Mouse (Mus musculus) hindlimb bud, embryonic 11.5 days (tissue): ENCODE measurements around the gene Coa3.
"Not testable (repeated sequence)": the region's sequence is repeated elsewhere in the genome, so short reads cannot be mapped to it uniquely, and the experiment has no call there.

Experiments used
- DNase-seq: peaks from one replicate; pipeline ENCODE4 v3.0.0-alpha.2; 2012; ENCODE audit warnings: low read depth, low spot score; ENCODE audit errors: extremely low spot score

Coa3 gene

DNA sequence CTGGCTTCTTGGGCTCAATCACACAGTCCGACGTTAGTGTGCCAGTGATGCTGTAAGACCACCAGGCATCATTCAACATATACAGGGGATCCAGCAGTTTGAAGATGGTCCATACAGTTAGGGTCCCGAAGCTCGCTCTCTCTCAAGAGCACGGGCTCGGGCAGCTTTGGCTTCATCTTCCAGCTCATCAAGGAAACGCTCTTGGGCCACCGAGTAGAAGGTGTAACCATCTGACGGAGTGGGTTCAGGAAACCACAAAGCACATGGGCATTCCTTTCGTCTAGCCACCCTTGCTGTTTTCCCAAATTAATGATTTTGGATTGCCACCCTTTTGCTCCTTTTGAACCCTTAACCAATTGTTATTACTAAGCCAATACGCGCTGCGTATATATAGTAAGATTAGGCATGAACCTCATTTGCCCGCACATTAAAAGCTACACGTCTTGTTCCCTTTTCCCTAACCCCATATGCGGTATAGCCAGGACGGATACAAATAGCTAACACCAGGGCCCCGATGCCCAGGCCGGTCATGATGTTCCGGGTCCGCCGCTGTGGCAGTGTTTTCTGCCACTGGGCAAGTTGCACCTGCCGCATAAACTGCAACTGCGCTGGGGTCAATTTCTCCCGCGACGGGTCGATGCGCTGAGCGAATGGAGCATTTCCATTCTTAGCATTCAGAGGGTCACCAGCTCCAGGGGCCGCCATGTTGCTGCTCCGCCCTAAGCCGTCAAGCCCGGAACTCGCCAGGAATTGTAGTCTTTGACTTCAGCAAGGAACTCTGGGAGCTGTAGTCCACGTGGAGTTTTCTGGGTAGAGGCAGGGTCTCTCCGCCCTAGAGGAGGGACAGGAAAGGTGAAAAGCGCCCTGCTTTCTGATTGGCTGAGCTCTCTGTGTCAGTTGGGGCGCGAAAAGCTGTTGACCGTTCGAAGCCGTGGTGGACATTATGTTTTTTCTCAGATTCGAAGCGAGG, at the start of gene Coa3, which contains the start of gene Cntd1:
Gene Coa3, minus strand, starts transcription at position 892 of the 970 bp plus-strand sequence.
Gene Cntd1, plus strand, starts transcription at position 790 of the 970 bp plus-strand sequence.
- DNase-seq: peak; percentile 91

DNA sequence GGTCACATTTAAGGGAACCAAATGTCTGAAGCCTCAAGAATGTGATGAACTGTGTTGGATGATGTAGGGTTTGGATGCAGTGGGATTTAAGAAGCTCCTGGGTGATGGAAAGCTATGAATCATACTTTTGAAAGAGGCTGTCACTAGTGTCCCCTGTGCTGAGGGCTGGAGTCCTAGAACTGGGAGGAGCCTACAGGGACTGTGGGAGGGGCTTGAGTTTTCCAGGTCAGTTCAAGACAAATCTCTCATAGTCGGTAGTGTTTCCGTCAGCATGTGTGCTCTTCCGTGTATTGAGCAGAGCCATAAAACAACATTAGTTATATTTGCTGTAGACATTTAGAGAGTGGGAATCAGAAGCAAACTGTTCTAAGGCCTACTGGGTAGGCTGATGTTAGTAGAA, 48.4 kb upstream of the Coa3 start:
- no peak for DNase-seq

DNA sequence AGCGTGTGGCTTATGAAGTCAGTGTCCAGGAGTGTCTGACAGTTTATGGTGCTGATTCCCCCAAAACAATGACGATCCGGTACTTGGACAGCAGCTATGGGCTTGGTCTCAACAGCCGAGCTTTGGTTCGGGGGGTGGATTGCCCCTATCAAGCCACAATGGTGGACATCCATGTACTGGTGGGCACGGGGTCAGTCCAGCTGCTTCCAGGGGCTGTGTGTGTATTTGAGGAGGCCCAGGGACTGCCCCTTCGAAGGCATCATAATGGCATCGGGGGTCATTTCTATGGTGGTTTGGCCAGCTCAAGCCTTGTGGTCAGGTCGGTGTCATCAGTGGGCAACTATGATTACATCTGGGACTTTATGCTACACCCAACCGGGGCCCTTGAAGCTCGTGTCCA, 47.2 kb upstream of the Coa3 start:
- no peak for DNase-seq

DNA sequence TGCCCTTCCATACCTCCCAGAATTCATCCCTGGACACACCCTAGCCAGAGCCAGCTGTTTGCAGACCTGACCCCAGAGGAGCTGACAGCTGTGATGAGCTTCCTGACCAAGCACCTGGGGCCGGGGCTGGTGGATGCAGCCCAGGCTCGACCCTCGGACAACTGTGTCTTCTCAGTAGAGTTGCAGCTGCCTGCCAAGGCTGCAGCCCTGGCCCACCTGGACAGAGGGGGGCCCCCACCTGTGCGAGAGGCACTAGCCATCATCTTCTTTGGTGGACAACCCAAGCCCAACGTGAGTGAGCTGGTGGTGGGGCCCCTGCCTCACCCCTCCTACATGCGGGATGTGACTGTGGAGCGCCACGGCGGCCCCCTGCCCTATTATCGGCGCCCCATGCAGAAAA, 46.3 kb upstream of the Coa3 start:
- DNase-seq: not testable (repeated sequence)

DNA sequence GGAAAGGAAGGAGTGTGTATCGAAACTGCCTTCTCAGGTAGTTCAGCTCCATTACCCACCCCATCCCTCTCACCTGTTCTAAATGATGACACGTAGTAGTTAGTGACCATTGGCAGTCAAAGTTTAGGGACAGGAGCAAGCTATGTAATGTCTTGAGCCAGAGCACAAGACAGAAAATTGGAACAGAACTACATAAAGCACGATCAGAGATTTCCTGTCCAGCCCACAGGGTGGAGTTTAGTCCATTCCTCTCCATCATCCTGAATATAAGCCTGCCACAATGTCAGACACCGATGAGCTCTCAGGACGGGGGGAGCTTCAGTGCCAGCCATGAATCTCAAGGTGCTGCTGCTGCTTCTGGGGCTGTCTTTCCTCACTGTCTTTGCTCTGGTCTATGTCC, 45.8 kb upstream of the Coa3 start, which contains the start of gene Aoc2:
Gene Aoc2, plus strand, starts transcription at position 301 of the 400 bp plus-strand sequence.
- no peak for DNase-seq

DNA sequence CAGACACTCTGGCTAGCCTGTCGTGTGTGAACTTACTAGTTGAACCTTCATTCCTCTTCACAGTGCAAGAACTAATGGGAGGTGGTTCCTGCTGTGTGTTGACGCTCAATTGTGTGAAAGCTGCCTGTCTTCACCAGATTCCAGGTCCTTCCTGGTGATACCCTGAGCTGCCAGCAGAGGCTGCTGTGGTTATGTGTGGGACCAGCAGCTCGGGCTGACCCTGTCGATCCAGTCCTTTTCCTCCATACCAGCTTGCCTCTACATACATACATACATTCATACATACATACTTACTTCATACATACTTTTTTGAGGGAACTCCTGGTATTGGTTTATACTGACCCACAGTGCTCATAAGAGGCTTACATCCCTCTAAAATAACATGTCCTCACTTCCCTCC, 44.7 kb upstream of the Coa3 start:
- no peak for DNase-seq

DNA sequence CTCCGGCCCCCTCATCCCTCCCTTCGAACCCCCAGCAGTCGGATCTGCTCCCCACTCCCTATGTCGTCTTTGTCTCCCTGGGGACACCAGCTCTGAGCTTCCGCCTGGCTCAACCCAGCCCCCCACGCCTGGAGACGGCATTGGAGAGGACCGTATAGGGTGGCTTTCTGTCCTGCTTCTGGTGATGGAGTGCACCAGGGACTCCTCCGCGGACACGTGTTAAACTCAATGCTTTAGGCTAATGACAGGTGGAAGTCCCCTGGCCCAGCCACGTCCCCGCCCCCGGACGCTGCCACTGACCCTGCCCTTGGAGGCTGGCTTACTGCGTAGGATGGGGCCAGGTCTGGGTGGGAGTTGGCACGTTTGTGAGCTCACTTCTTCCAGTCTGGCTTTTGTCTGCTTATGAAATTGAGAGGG, 37.6 kb upstream of the Coa3 start:
- no peak for DNase-seq

DNA sequence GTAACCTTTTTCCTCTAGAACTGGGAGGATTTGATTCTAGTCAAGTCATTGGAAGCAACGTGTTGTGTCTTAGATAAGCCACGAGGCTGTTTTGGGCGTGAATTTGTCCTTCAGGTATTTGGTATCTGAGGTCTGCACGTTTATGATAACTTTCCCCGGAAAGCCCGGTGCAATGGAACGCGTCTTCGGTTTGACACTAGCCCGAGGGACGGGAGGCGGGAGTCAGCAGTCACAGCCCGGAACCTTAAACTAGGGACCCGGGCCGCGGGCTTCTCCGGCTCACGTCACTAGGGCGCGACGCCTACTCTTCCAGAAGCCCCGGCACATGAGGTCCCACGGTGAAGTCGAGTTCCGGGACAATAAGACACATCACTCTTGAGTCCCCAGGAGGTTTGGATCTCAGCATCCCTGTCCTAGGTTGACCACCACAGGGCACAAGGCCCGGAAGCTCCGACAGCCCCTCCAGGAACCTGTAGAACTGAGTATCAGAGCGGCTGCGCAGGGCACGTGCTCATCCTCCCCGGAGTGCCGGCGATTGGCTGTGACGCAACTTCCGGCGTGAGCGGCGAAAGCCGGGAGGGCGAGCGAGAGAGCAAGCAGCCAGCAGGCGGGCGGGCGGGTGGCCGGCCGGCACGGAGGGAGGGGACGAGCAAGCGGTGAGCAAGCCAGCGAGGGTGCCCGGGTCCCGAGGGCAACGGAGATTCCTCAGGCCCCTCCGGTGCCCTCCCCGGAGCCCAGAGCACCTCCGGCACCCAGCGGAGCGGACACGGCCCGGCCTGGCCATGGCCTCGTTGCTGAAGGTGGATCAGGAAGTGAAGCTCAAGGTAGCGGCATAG, 37.0 kb upstream of the Coa3 start, which contains the start of gene Psme3:
Gene Psme3, plus strand, starts transcription at position 549 of the 836 bp plus-strand sequence.
- DNase-seq: peak; percentile 82

DNA sequence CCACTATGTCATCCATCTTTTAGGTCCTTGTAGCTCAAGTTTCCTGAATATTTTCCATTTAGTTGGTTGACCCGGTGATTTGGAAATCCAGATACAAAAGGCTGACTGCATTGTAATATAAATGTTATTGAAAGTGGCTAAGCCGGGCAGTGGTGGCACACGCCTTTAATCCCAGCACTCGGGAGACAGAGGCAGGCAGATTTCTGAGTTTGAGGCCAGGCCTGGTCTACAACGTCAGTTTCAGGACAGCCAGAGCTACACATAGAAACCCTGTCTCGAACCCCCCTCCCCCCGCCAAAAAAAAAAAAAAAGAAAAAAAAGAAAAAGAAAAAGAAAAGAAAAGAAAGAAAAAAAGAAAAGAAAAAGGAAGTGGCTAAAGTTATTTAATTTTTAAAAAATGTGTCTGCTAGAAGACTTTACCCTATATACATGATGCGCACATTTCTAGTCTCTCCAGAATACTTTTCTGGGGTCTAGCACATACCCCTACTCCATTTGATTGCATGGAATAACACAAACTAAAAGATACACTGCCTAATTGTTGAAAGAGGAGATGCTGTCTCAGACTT, 36.3 kb upstream of the Coa3 start:
- DNase-seq: no peak

DNA sequence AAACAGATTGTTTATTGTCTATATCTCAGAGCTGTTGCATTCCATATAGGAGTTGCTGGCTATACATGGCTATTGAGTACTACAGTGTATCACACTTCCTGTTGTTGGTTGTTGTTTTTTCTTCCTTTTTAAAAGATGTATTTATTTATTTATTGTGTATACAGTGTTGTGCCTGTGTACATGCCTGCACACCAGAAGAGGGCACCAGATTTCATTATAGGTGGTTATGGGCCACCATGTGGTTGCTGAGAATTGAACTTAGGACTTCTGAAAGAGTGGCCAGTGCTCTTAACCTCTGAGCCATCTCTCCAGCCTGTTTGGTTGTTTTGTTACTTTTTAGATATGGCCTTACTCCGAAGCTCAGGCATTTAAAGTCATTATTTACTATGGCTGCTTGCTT, 35.7 kb upstream of the Coa3 start:
- no peak for DNase-seq

DNA sequence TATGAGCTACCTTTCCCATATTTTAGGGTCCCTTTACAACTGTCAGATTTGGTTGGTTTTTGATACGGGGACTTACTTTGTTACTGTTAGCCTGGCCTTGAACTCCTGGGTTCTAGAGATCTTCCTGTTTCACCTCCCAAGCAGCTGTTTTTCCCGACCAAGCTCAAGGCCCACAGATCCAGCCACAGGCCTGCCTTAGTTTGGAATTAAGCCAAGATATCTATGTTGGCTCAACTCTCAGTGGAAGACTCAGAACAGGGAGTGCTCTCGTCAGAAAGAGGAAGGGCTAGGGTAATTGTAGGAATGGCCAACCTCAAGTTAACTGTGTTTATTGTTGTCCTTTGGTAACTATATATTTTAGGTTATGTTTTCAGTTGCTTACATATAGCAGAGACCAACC, 33.2 kb upstream of the Coa3 start:
- no peak for DNase-seq

DNA sequence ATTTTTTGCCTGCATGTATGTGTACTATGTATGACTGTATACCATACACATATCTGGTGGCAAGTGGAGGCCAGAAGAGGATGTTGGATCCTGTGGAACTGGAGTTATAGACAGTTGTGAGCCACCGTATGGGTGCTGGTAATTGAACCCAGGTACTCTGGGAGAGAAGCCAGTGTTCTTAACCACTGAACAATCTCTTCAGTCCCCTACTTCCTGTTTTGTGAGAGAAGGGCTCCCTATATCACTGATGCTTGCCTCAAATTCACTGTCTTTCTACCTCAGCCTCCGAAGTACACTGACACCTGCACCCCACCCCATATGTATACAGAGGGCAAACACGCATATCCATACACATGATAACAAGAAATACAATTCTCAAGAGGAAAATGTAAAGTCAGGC, 32.2 kb upstream of the Coa3 start:
- no peak for DNase-seq

DNA sequence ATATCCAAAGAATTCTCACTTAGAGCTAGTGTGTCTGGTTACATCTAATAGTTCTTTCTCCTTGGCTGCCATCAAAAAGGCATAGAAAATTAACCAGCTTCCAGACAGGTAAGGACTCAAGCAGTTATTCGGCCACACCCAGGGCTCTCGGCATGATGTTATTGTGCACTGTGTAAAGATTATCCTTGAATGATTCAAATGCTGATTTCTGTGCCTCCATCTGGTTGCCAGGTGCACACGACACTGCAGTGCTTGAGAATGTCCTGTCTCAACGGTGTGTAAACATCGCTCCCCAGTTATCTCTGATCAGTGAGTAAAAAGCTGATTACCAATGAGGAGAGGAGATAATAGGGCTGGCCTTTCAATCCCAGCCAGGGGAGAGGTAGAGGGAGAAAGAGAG, 28.8 kb upstream of the Coa3 start:
- DNase-seq: no peak

DNA sequence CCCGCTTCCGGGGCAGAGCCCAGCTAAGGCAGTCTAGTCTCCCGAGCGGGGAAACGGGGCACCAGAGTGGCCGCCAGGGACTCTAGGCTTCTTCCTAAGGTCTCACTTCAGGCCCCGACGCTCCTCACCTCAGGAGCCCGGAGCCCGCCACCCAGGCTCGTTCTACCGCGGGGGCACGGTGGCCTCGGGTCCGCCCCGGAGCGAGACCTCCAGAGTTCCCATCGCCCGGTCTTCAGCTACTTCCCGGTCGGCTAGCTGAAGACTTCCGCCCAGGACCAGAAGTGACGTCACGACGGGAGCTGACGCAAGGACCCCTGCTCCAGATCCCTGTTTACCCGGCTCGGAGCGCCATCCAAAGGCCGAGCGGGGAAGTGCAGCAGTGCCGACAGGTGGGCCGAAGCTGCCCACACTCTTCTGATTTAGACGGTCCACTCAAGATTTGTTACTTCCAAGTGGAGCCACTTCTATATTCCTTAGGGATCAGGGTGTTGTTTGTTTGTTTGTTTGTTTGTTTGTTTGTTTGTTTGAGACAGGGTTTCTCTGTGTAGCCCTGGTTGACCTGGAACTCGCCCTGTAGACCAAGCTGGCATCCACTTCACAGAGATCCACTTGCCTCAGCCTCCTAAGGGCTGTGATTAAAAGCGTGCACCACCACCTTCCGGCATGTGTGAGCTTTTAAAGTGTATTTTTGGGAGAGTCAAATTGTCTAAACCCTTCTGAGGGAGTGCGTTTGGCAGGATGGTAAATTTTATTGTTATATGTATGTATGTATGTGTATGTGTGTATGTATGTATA, 23.3 kb upstream of the Coa3 start, which contains the start of gene Becn1:
Gene Becn1, minus strand, starts transcription at position 283 of the 795 bp plus-strand sequence.
- DNase-seq: peak; percentile 87

DNA sequence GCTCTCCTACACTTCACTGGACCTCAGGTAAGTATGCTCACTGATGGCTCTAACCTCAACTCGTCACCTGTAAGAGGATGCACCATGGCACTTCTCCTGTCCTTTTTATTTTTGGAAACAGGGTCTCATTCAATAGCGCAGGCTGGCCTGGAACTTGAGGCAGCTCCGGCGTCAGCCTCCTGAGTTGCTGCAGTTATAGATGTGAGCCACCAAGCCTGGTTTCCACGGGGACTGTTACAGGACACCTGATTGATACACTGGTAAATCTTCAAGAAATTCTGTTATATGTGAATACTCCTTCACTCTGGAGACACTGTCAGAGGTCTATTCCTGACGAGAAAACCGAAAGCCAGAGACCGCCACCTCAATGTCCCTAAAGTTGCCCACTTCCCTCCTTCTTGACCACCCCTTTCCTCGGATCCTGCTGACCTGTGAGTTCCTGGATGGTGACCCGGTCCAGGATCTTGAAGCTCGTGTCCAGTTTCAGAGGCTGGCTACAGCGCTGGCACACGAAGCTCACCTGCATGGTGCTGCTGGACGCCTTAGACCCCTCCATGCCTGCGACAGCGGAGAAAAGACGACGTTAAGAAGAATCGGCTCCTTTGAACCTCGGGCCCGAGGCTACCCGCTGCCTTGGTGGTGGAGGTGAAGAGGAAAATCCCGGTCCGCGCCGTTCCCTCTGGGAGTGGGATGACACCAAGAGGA, 22.5 kb upstream of the Coa3 start:
- DNase-seq: no peak

DNA sequence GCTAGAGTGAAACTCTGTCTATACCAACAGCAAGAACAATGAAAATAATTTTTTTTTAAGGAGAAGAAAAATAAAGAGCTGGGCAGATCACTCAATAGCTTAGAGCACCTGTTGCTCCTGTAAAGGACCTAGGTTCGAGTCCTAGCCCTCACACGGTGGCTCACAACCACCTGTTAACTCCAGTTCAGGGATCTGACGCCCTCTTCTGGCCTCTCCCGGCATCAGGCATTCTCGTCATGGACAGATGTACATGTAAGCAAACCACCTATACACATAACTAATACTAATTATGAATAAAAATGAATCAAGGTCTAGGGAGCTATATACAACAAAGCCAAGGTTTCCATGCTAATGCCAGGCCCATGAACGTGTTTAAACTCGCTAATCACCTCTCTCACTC, 22.0 kb upstream of the Coa3 start:
- DNase-seq: no peak

DNA sequence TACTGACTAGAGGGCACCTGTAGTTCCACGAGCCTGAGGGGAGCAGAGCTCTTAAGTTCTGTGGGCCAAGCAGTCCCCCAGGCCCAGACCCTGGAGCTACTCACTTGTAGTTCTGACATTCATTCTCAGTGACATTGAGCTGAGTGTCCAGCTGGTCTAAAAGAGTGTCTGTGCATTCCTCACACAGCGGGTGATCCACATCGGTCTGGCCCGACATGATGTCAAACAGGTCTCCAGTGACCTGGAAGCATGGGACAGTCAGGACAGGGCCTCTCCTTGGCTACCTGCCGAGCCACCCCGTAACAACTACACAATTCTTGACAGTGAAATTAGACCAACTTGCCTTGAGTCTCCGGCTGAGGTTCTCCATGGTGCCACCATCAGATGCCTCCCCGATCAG, 16.3 kb upstream of the Coa3 start:
- no peak for DNase-seq

DNA sequence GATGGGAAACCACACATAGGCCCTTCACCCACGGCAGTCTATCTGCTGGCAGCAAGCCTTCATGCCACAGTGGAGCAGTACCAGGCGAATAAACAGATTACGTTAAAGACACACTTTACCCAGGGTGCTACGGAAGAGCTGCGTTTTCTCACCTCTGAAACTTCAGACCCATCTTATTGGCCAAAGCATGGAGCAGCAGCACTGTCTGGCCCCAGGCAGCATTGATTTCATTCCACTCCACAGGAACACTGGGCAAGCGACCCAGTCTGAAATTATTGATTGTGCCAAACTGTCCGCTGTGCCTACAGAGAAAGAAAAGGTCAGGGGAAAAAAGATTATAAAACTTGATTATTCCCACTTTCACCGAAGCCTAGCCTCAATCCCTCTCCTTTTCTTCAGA, 12.3 kb upstream of the Coa3 start:
- DNase-seq: no peak

DNA sequence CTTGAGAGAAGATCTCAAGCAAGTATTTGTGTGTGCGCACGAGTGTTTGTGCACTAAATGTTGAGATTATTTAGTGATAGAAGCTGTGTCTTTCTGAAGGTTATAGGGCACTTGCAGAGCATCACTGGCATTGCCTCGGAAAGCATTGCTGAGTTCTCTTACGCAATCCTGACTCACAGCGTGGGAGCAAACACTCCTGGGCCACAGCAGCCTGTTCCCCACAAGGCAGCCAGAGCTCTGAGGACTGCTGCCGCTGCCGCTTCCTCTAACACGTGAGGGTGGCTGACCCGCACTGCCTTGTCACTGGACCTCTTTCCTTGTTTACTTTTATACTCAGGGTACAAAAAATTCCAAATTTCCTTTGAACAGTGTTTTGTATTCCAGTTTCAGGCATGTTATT, 8.4 kb upstream of the Coa3 start:
- DNase-seq: no peak

DNA sequence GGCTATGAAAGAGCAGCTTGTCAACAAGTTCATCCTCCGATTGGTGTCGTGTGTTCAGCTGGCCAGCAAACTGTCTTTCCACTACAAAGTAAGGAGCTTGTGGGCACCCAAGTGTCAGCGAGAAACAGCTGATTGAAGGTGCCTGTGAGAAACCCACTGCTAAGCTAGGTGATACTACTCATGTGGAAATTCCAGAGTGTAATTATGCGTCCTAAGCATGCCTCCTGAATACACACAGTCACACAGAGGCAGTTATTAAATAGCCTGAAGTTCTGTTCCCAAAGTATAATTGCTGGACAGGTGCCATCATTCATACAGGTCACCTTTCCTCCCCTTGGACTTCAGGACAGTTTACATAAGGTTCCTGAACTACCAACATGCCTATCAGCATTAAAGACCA, 4.9 kb upstream of the Coa3 start:
- DNase-seq: no peak
